Mouse (Mus musculus) small intestine, adult 2 months (tissue): Measurements from ENCODE around the gene Gm17482.

ENCODE experiments used
- CTCF ChIP-seq: fragments of 200-500 bp; IDR thresholded peaks from 2 replicates; pipeline ENCODE4 v1.5.1; 2012; ENCODE audit warnings: low read depth, mild to moderate bottlenecking, control low read depth, inconsistent platforms, low read length, moderate library complexity, mixed read lengths; ENCODE audit not compliant: insufficient replicate concordance, insufficient read length; ENCODE audit errors: extremely low read depth
- POLR2A ChIP-seq: fragments of 200-500 bp; IDR thresholded peaks from 2 replicates; pipeline ENCODE4 v1.6.1; 2012; ENCODE audit warnings: low read depth, mild to moderate bottlenecking, control low read depth, inconsistent platforms, low read length, moderate library complexity

DNA sequence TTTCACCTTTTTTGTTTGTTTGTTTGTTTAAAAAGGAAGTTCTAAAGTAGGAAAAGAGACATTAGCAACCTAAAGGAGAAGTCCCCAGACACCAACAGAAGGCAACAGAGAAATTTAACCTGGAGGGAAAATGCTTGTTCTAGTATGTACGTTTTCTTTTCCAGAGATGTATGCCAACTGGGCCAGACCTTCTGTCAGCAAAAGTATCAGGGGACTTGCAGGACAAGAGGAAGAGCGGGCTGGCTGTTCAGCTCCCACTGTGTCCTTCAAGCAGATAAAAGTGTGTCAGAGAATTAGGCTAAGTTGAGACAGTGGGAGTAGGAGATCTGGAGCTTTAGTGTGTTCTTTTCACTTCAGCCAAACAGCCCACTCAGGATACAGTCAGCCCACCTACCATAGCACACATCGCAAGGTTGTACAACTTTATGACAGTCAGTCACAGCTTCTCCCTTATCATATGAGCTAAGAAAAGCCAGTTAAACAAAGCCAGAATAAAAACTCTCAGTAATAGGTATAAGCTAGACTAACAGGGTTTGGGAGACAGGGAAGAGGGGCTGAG lies 18.4 kb downstream of the Gm17482 start:
- TF ChIP-seq POLR2A = no peak
- TF ChIP-seq CTCF = no peak
